Mouse (Mus musculus) bone marrow macrophage, adult 2 months (primary cell): ENCODE measurements around the gene Cnrip1.

Source experiments
- CTCF ChIP-seq: IDR thresholded peaks from 2 replicates; pipeline ENCODE4 v1.5.1; 2012; ENCODE audit warnings: low read depth, mild to moderate bottlenecking, low read length, moderate library complexity
- POLR2A ChIP-seq: IDR thresholded peaks from 2 replicates; pipeline ENCODE4 v1.6.1; 2012; ENCODE audit warnings: mild to moderate bottlenecking, low read depth, low read length, borderline replicate concordance

- TF ChIP-seq CTCF (no peak), POLR2A (no peak)
Measured at GRCm38 (mm10) chr11:17083455-17083854, 32.1 kb downstream of the Cnrip1 start.
